Mouse (Mus musculus) mouse trophoblast stem cell (cell line): Measurements from ENCODE around the gene Plxnb1.

ENCODE experiments used
- in situ Hi-C, 2 experiments: fragments of 300-500 bp; cut with MseI, MboI; formaldehyde crosslinking; loops; 2 replicates in 1 of 2; 3 replicates in 1 of 2; pipeline ENCODE4 v1.15.1; 2025

Gene Plxnb1

GRCm38 (mm10) chr9:109095137-109095982 is at the start of gene Plxnb1:
Plxnb1 (plus strand) TSS chr9:109095389.
- in situ Hi-C loops = no loop called here

- in situ Hi-C loops = no loop called here
Observed at GRCm38 (mm10) chr9:109046306-109046705, 48.9 kb upstream of the Plxnb1 start.

- in situ Hi-C loops = no loop called here
Observed at GRCm38 (mm10) chr9:109049316-109049715, 45.9 kb upstream of the Plxnb1 start.

- in situ Hi-C loops = loop anchor here in 1 of 2 experiments (10.0 kb wide), 1 partner anchor 45 kb away; no protein-coding TSS in a partner anchor
Observed at GRCm38 (mm10) chr9:109049996-109050673, 45.1 kb upstream of the Plxnb1 start.

GRCm38 (mm10) chr9:109050674-109050997 is 44.6 kb upstream of the Plxnb1 start:
- in situ Hi-C loops = loop anchor here in 1 of 2 experiments (10.0 kb wide), 1 partner anchor 46 kb away; no protein-coding TSS in a partner anchor

GRCm38 (mm10) chr9:109051011-109051501 is 44.1 kb upstream of the Plxnb1 start:
- in situ Hi-C loops = loop anchor here in 1 of 2 experiments (10.0 kb wide), 1 partner anchor 46 kb away; no protein-coding TSS in a partner anchor

- in situ Hi-C loops = loop anchor here in 1 of 2 experiments (10.0 kb wide), 1 partner anchor 47 kb away; no protein-coding TSS in a partner anchor
Observed at GRCm38 (mm10) chr9:109051651-109052489, 43.3 kb upstream of the Plxnb1 start.

GRCm38 (mm10) chr9:109052490-109053260 is 42.5 kb upstream of the Plxnb1 start:
- in situ Hi-C loops = loop anchor here in 1 of 2 experiments (10.0 kb wide), 1 partner anchor 48 kb away; no protein-coding TSS in a partner anchor

- in situ Hi-C loops = loop anchor here in 1 of 2 experiments (10.0 kb wide), 1 partner anchor 49 kb away; no protein-coding TSS in a partner anchor
Observed at GRCm38 (mm10) chr9:109053366-109053765, 41.8 kb upstream of the Plxnb1 start.

GRCm38 (mm10) chr9:109053851-109054250 is 41.3 kb upstream of the Plxnb1 start:
- in situ Hi-C loops = loop anchor here in 1 of 2 experiments (10.0 kb wide), 1 partner anchor 49 kb away; no protein-coding TSS in a partner anchor

GRCm38 (mm10) chr9:109054712-109055111 is 40.5 kb upstream of the Plxnb1 start:
- in situ Hi-C loops = loop anchor here (5.0 to 10.0 kb wide), 2 partner anchors 50 to 52 kb away; no protein-coding TSS in a partner anchor

GRCm38 (mm10) chr9:109055271-109056030 is 39.7 kb upstream of the Plxnb1 start:
- in situ Hi-C loops = loop anchor here (5.0 to 10.0 kb wide), 2 partner anchors 51 to 53 kb away; no protein-coding TSS in a partner anchor

GRCm38 (mm10) chr9:109056081-109056690 is 39.0 kb upstream of the Plxnb1 start:
- in situ Hi-C loops = loop anchor here (5.0 to 10.0 kb wide), 2 partner anchors 51 to 54 kb away; no protein-coding TSS in a partner anchor

GRCm38 (mm10) chr9:109056916-109057315 is 38.3 kb upstream of the Plxnb1 start:
- in situ Hi-C loops = loop anchor here (5.0 to 10.0 kb wide), 2 partner anchors 52 to 55 kb away; no protein-coding TSS in a partner anchor

GRCm38 (mm10) chr9:109057543-109057942 is 37.6 kb upstream of the Plxnb1 start:
- in situ Hi-C loops = loop anchor here (5.0 to 10.0 kb wide), 2 partner anchors 53 to 55 kb away; no protein-coding TSS in a partner anchor

GRCm38 (mm10) chr9:109058006-109058765 is 37.0 kb upstream of the Plxnb1 start:
- in situ Hi-C loops = loop anchor here (5.0 to 10.0 kb wide), 2 partner anchors 53 to 56 kb away; no protein-coding TSS in a partner anchor

GRCm38 (mm10) chr9:109059136-109059903 is 35.9 kb upstream of the Plxnb1 start, which contains the start of gene Trex1:
Trex1 (minus strand) TSS chr9:109059734.
- in situ Hi-C loops = loop anchor here (5.0 to 10.0 kb wide), 2 partner anchors 55 to 57 kb away; no protein-coding TSS in a partner anchor
